ENCODE assay signal across 9 mouse cellular contexts in genomic region chr19:8772996-8773395, GRCm38 (mm10). TPM values are rescaled to one million over a fixed set of nuclear protein-coding genes. Genes with fewer than 3 reads are reported as not detected.
A peak's percentile ranks its signal among the peaks of the same experiment; 100 is the strongest.
DNase-seq lines count a peak whose midpoint lies in the region; ATAC-seq lines count a peak whose summit lies in the region.
"Had no signal": no experiment of that assay in that cellular context is flagged by ENCODE, and none has a peak within 500 bp of the region (broad histone marks: within the 10 kb centered on the region; RNA-seq: fewer than 3 reads in every experiment).

No protein-coding gene starts in this region.

- H3K4me1 ChIP-seq in heart, embryonic 14.5 days (ENCODE audit: control insufficient read depth in 2 of 2, insufficient read depth in 2 of 2, low read length in 2 of 2): peaks cover 12 to 23% of the 10 kb centered on the region in 2 experiments
- H3K4me1 ChIP-seq in hindbrain, embryonic 13.5 days (replicated peaks): peaks cover 42% of the 10 kb centered on the region

- intact Hi-C loops in heart, postnatal 10 days (cut with DNase I): no loop called here

- ATAC-seq in heart, embryonic 14.5 days (ENCODE audit: insufficient number of reproducible peaks, insufficient read depth, low FRiP score, low read depth): no peak
- ATAC-seq in hindbrain, embryonic 13.5 days (ENCODE audit: low FRiP score): no peak
- ATAC-seq in megakaryocyte progenitor cell, adult 5-6 weeks (replicated peaks; ENCODE audit: poor library complexity): 0 out of 2 replicates have a peak, but pooled peaks have one; percentile 6

- H3K27me3 ChIP-seq in heart, embryonic 14.5 days (ENCODE audit: control insufficient read depth, insufficient read depth, low read length): no peaks in the 10 kb centered on the region
- no peaks in the 10 kb centered on the region for H3K27me3 ChIP-seq in hindbrain, embryonic 13.5 days

- peaks cover 53% of the 10 kb centered on the region for H3K36me3 ChIP-seq in heart, embryonic 14.5 days (ENCODE audit: control insufficient read depth, insufficient read depth, low read length)
- peaks cover 37% of the 10 kb centered on the region for H3K36me3 ChIP-seq in hindbrain, embryonic 13.5 days

- H3K9me3 ChIP-seq in heart, embryonic 14.5 days (ENCODE audit: control insufficient read depth, low read length): no peaks in the 10 kb centered on the region
- H3K9me3 ChIP-seq in hindbrain, embryonic 13.5 days: no peaks in the 10 kb centered on the region

- WGBS in heart, embryonic 14.5 days: 63% methylated on average over 5 of the region's 5 CpGs
- WGBS in hindbrain, embryonic 13.5 days: 83% methylated on average over 5 of the region's 5 CpGs

- H3K4me2 ChIP-seq in heart, embryonic 14.5 days (ENCODE audit: low read length): peak overlapping the region; percentile 98
- H3K4me2 ChIP-seq in hindbrain, embryonic 13.5 days: peak overlapping the region; percentile 99

- H3K4me3 ChIP-seq in heart, embryonic 14.5 days (ENCODE audit: control insufficient read depth in 1 of 2, insufficient read depth in 1 of 2, low read depth in 1 of 2, low read length in 2 of 2): peak overlapping the region in 1 of 2 experiments; percentile 85; a peak in 1 of 4 replicates
- peak overlapping the region; percentile 69 for H3K4me3 ChIP-seq in hindbrain, embryonic 13.5 days

- peak overlapping the region in 1 of 2 experiments; percentile 46; a peak in 2 of 4 replicates for H3K27ac ChIP-seq in heart, embryonic 14.5 days (replicated peaks in 1 of 2; ENCODE audit: control insufficient read depth in 1 of 2, insufficient read depth in 1 of 2, low read depth in 2 of 2, low read length in 2 of 2)
- H3K27ac ChIP-seq in hindbrain, embryonic 13.5 days: peak overlapping the region; percentile 55; the same call in 1 of the 2 replicates

- peak overlapping the region; percentile 95; the same call in 1 of the 2 replicates for H3K9ac ChIP-seq in heart, embryonic 14.5 days (ENCODE audit: low read length)
- H3K9ac ChIP-seq in hindbrain, embryonic 13.5 days: peak overlapping the region; percentile 89; the same call in 1 of the 2 replicates

- DNase-seq in heart, postnatal 10 days: no peak
- peak; percentile 84 for DNase-seq in MEL-GATA-1-ER (ENCODE audit: extremely low read depth, low read depth)
- no peak for DNase-seq in cerebellum, adult 9-10 months
- DNase-seq in retina, postnatal 1 day: no peak
- DNase-seq in layer of hippocampus, postnatal 36 days: no peak
- DNase-seq: cerebellum, postnatal 14 days had no signal

RNA-seq across cellular contexts. Expression of gene Tmem179b, which starts 1.3 kb away (rescaled TPM):
- 59.0 and 69.7 TPM in 2 replicates for polyA plus RNA-seq in heart, embryonic 14.5 days (2014; fragmentation: Nextera tagmentation; extraction: Ambion mirVana)
- 10 to 100 TPM; 13.9 to 22.5 TPM for total RNA-seq in heart, postnatal 10 days (2021)
- polyA plus RNA-seq in hindbrain, embryonic 13.5 days (2015; fragmentation: Nextera tagmentation; extraction: Ambion mirVana): 38.1 and 38.6 TPM in 2 replicates
- total RNA-seq in megakaryocyte progenitor cell, adult 5-6 weeks (2015): 109 and 124 TPM in 2 replicates
- total RNA-seq in megakaryocyte progenitor cell, adult 5-6 weeks (2017): 73.9 and 87.1 TPM in 2 replicates
- total RNA-seq in layer of hippocampus, postnatal 36 days (2021): 1 to 10 TPM; 9.4 to 9.9 TPM

RNA-seq across cellular contexts. Expression of gene Tmem223, which starts 2.2 kb away (rescaled TPM):
- polyA plus RNA-seq in heart, embryonic 14.5 days (2014; fragmentation: Nextera tagmentation; extraction: Ambion mirVana): 167 and 196 TPM in 2 replicates
- total RNA-seq in heart, postnatal 10 days (2021): 100 to 1,000 TPM; 115 to 133 TPM
- polyA plus RNA-seq in hindbrain, embryonic 13.5 days (2015; fragmentation: Nextera tagmentation; extraction: Ambion mirVana): 257 and 258 TPM in 2 replicates
- 64.4 and 69.2 TPM in 2 replicates for total RNA-seq in megakaryocyte progenitor cell, adult 5-6 weeks (2015)
- total RNA-seq in megakaryocyte progenitor cell, adult 5-6 weeks (2017): 36.2 and 37.0 TPM in 2 replicates
- 10 to 100 TPM; 79.7 to 86.2 TPM for total RNA-seq in layer of hippocampus, postnatal 36 days (2021)

RNA-seq across cellular contexts. Expression of gene Taf6l, which starts 13.2 kb away (rescaled TPM):
- 10.8 and 10.9 TPM in 2 replicates for polyA plus RNA-seq in heart, embryonic 14.5 days (2014; fragmentation: Nextera tagmentation; extraction: Ambion mirVana)
- 10 to 100 TPM in 1 of 2 experiments, 1 to 10 TPM in 1; 9.5 to 10.2 TPM for total RNA-seq in heart, postnatal 10 days (2021)
- 27.1 and 30.1 TPM in 2 replicates for polyA plus RNA-seq in hindbrain, embryonic 13.5 days (2015; fragmentation: Nextera tagmentation; extraction: Ambion mirVana)
- total RNA-seq in megakaryocyte progenitor cell, adult 5-6 weeks (2015): 5.8 and 6.4 TPM in 2 replicates
- 9.7 and 12.8 TPM in 2 replicates for total RNA-seq in megakaryocyte progenitor cell, adult 5-6 weeks (2017)
- 10 to 100 TPM; 12.2 to 13.8 TPM for total RNA-seq in layer of hippocampus, postnatal 36 days (2021)

RNA-seq across cellular contexts. Expression of gene Nxf1, which starts 16.1 kb away (rescaled TPM):
- 101 and 105 TPM in 2 replicates for polyA plus RNA-seq in heart, embryonic 14.5 days (2014; fragmentation: Nextera tagmentation; extraction: Ambion mirVana)
- total RNA-seq in heart, postnatal 10 days (2021): 10 to 100 TPM; 61.7 to 67.6 TPM
- 168 and 170 TPM in 2 replicates for polyA plus RNA-seq in hindbrain, embryonic 13.5 days (2015; fragmentation: Nextera tagmentation; extraction: Ambion mirVana)
- 339 and 367 TPM in 2 replicates for total RNA-seq in megakaryocyte progenitor cell, adult 5-6 weeks (2015)
- 76.5 and 91.9 TPM in 2 replicates for total RNA-seq in megakaryocyte progenitor cell, adult 5-6 weeks (2017)
- 100 to 1,000 TPM in 1 of 2 experiments, 10 to 100 TPM in 1; 99.8 to 119 TPM for total RNA-seq in layer of hippocampus, postnatal 36 days (2021)

RNA-seq across cellular contexts. Expression of gene Polr2g, which starts 25.4 kb away (rescaled TPM):
- polyA plus RNA-seq in heart, embryonic 14.5 days (2014; fragmentation: Nextera tagmentation; extraction: Ambion mirVana): 128 and 146 TPM in 2 replicates
- total RNA-seq in heart, postnatal 10 days (2021): 10 to 100 TPM; 72.7 to 76.0 TPM
- polyA plus RNA-seq in hindbrain, embryonic 13.5 days (2015; fragmentation: Nextera tagmentation; extraction: Ambion mirVana): 153 and 163 TPM in 2 replicates
- 142 and 164 TPM in 2 replicates for total RNA-seq in megakaryocyte progenitor cell, adult 5-6 weeks (2015)
- total RNA-seq in megakaryocyte progenitor cell, adult 5-6 weeks (2017): 68.1 and 83.9 TPM in 2 replicates
- 100 to 1,000 TPM; 113 to 115 TPM for total RNA-seq in layer of hippocampus, postnatal 36 days (2021)
